Mouse (Mus musculus): Measurements from ENCODE around the gene Atp5s.

Atp5s gene

DNA sequence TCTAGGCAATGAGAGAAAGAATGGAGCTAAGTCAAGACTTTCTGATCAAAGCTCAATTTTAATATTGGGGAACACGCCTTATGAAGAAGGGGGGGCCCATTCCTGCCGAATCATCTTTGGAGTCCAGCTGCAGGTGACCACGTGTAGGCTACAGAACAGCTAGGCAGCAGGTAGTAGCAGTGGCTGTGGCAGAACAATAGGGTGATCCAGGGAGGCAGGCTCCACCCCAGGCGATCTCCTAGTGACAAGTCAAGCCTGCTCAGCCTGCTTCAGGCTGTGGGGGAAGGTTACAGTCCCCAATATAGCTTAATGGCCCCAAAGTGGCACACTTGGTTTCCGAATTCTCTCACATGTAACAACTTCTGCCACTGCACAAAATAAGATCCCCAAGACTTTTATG lies 7.5 kb downstream of the Atp5s start:
- DNase-seq (ENCODE audit: low spot score in 2 of 2): no peak

- DNase-seq (ENCODE audit: low spot score in 2 of 2): no peak
Observed at GRCm38 (mm10) chr12:69733518-69733917, 8.8 kb downstream of the Atp5s start.

DNA sequence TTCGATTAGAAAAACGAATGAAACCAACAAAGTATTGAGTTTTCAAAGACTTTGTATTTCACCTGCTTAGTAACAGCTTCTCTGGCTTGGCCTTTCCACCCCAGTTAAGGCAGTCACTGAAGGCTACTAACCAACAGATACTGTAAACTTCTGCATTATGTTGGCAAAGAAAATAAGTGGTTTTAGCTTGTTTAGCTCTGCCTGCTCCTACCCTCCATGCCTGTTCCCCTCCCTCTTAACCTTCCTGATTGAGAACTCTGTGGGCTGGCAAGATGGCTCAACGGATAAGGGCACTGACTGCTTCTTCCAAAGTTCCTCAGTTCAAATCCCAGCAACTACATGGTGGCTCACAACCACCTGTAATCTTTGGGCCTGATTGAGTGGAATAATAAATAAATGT lies 9.2 kb downstream of the Atp5s start:
- DNase-seq (ENCODE audit: low spot score in 2 of 2): no peak

DNA sequence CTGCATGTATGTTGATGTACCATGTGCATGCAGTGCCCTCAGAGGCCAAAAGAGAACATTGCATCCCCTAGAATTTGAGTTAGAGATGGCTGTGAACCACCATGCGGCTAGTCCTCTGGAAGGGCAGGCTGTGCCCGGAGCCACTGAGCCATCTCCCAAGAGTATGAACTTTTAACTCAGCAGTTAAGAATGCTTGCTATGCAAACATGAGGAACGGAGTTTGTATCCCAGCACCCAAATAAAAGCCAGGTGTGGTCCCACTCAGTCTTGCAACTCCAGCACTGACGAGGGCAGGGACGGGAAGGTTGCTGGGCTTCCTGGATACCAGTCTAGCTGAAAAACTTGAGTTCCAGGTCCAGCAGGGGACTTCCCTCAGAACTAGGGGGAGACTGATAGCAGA lies 17.2 kb downstream of the Atp5s start:
- no peak for DNase-seq (ENCODE audit: low spot score in 2 of 2)

GRCm38 (mm10) chr12:69744138-69744537 lies 19.4 kb downstream of the Atp5s start:
- DNase-seq (ENCODE audit: low spot score in 2 of 2): no peak

DNA sequence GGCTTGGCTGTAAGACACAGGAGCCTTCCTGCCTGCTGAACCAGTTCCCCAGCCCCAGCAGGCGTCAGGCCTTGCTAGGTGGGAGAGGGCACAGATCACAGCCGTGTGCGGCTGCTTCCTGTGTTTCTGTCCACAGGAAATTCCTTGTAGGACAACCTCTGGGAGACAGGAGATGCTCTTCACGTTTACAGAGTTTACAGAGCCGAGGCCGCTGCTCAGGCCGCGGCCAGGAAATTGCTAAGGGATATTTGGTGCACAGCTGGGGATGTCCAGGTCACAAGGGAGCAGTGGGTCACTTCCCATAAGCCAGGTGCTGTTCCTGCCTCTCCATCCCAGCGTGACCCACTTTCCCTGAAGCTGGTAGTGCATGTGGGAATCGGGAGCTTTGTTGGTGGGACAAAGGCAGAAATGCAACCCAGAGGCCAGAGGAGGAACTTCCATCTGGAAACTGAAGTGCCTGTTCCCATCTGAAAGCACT lies 27.2 kb downstream of the Atp5s start:
- DNase-seq (ENCODE audit: low spot score in 2 of 2): no peak

GRCm38 (mm10) chr12:69753936-69754335 lies 29.2 kb downstream of the Atp5s start:
- no peak for DNase-seq (ENCODE audit: low spot score in 2 of 2)

- DNase-seq (ENCODE audit: low spot score in 2 of 2): no peak
Observed at GRCm38 (mm10) chr12:69756015-69756414, 31.3 kb downstream of the Atp5s start.

GRCm38 (mm10) chr12:69757418-69758141 lies 32.8 kb downstream of the Atp5s start:
- DNase-seq (ENCODE audit: low spot score in 2 of 2): peak; percentile 50 to 68

- DNase-seq (ENCODE audit: low spot score in 2 of 2): no peak
Observed at GRCm38 (mm10) chr12:69758221-69759185, 33.8 kb downstream of the Atp5s start.

DNA sequence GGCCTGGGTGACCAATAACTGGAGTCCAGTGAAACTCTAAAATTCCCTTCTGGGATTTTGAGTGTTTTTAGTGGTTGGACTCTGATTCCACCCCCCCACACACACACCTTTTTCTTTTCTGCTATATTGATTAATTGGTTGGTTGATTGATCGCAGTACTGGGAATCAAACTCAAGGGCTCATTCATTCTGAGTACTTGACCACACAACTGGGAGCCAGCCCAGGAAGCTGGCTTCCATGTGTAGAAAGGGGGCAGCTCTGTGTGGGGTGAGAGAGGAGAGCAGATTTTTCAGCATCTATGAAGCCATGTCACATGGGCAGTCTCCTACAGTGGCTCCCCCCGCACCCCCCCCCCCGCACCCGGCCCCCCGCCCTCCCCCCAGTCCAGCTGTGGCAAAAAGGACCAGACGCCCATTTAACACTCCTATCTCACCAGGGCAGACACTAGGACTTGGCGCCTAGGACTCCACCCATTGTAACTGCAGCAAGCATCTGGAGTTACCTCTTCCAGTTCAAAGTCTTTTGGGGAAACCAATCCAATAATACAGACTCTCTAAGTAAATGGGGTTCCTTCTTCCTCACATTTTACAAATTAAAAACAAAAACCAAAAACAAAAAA lies 34.6 kb downstream of the Atp5s start:
- DNase-seq (ENCODE audit: low spot score in 2 of 2): no peak

- no peak for DNase-seq (ENCODE audit: low spot score in 2 of 2)
Observed at GRCm38 (mm10) chr12:69760014-69760413, 35.3 kb downstream of the Atp5s start.

GRCm38 (mm10) chr12:69760743-69761406 lies 36.1 kb downstream of the Atp5s start:
- DNase-seq (ENCODE audit: low spot score in 2 of 2): no peak

GRCm38 (mm10) chr12:69761603-69762002 lies 36.9 kb downstream of the Atp5s start:
- DNase-seq (ENCODE audit: low spot score in 2 of 2): no peak

- DNase-seq (ENCODE audit: low spot score in 2 of 2): no peak
Observed at GRCm38 (mm10) chr12:69765543-69765942, 40.8 kb downstream of the Atp5s start.

- no peak for DNase-seq (ENCODE audit: low spot score in 2 of 2)
Observed at GRCm38 (mm10) chr12:69766185-69766904, 41.6 kb downstream of the Atp5s start.

DNA sequence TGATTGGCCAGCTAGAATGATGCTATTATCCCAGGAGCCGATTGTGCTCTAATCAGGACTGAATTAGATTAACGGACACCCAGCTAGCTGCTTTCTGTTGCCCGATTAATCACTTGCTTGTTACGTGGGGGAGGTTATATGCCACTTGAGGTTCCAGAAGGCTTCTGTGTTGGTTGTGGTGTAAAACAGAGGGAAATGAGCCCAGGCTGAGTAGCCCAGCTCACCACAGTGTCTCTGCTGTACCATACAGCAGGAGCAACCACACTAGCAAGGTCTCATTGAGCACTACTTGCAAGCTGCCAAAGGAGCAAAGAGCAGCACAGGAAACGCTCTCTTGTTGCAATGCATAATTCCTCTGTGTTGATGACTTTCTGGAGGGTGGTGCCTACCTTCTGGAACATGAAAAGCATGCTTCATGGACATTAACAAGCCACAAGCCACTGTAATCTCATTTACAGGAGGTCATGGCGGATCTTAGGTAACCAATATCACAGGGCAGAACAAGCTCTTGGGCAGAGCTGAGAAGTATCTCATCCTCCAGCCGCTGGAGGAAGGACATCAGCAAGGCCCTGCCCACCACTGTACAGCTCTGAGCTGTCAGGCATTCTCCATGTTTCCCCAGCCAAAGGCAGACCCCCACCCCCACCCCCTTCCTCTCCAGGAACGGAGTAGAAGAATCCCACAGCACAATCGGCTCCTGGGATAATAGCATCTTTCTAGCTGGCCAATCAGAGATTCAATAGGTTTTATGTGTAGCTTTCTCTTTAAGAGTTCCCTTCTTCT lies 42.9 kb downstream of the Atp5s start:
- DNase-seq (ENCODE audit: low spot score in 2 of 2): no peak

- DNase-seq (ENCODE audit: low spot score in 2 of 2): no peak
Observed at GRCm38 (mm10) chr12:69768841-69769240, 44.1 kb downstream of the Atp5s start.

- no peak for DNase-seq (ENCODE audit: low spot score in 2 of 2)
Observed at GRCm38 (mm10) chr12:69776607-69777340, 52.0 kb downstream of the Atp5s start.

DNA sequence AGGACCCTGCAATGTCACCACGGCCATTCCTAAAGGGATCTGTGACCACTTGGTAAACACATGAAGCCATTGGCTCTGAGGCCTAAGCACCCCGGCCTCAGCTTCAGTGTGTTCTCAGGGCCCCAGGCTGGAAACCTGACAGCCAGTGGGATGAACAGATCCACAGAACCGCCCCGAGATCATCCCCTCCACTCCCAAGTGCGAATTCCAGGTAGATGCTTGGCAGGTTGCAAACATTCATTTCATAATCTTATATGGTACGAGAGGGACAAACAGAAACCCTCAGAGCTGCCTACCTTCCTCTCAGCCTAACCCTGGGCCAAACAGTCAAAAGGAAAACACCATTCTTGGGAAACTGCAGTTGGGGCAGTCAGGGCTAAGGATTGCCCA lies 52.6 kb downstream of the Atp5s start:
- no peak for DNase-seq (ENCODE audit: low spot score in 2 of 2)

All from urinary bladder, adult 18-20 months (tissue).